Mouse (Mus musculus) cerebellum, postnatal 25 days (tissue): ENCODE measurements around the gene Bcl9l.

Experiments used
- DNase-seq, 2 experiments: peaks; one replicate each; pipeline ENCODE4 v3.0.0; 2021; ENCODE audit warnings: mixed read lengths in 2 of 2

Bcl9l gene

DNA sequence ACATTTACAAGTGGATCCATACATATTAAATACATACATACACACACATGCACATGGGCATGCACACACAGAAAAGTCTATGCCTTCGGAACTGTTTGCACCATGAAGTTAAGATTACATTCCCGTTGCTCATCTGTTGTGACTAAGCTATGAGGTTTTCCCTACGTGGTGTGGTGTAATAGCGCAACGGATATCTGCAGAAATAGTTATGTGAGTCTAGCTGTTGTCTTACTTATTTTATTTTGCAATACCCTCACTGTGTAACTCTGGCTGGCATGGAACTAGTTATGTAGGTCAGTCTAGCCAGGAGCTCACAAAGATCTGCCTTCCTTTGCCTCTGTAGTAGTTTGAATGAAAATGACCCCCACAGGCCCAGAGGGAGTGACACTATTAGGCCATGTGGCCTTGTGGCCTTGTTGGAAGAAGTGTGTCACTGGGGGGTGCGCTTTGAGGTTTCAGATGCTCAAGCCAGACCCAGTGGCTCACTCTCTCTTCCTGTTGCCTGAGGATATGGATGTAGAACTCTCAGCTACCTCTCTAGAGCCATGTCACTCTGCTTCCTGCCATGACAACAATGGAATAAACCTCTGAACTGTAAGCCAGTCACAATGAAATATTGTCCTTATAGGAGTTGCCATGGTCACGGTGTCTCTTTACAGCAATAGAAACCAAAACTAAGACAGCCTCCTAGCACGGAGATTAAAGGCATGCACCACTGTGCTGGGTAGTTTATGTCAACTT lies 66.0 kb downstream of the Bcl9l start:
- no peak for DNase-seq

DNA sequence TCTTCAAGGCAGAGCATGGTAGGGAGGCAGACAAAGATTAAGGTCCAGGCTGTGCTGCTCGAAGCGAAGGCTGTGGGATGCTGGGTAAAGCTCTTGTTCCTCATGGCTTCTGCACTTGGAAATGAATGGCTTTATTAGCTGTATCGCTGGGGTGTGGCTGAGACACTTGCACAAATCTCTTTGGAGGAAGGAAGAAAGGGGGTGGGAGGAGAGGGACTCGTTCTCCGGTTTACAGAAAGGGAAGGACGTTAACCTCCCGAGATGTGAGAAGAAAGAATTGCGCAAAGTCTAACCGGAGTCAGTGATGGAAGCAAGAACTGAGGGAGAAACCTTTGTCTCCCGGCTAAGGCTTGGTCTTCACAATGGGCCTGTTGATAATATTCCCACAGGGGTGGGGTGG lies 68.5 kb downstream of the Bcl9l start:
- DNase-seq, result no peak

DNA sequence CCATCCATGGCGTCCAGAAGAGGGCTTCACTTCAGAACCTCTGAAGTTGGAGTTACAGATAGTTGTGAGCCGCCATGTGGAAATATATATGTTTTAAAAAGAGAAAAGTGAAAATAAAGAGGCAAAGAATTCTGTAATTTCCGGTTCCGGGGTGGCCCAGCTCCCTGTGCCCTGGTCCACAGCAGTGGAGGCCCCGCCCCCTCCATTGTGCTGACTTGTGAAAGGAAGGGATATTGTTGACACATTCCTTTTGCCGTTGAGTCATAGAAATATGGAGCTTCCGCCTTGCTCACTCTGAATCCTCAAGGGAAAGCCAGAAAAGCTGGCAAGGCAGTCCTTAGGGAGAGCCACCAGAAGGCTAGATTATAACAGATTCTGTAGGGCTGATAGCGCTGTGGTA lies 69.5 kb downstream of the Bcl9l start:
- no peak for DNase-seq
